Mouse (Mus musculus) heart, embryonic 16.5 days (tissue): ENCODE results near the gene Gm12169. TPM values are rescaled to one million over a fixed set of nuclear protein-coding genes. Genes with fewer than 3 reads are reported as not detected.

ENCODE experiments used
- ATAC-seq: fragments of 200-750 bp; cut with Nextera tagmentation; replicated peaks from 2 replicates; pipeline ENCODE4 v1.8.0; 2017; ENCODE audit warnings: moderate number of reproducible peaks; ENCODE audit not compliant: insufficient read depth, low FRiP score; ENCODE audit errors: extremely low read depth
- H3K27ac ChIP-seq: fragments of 300-500 bp; sonication (generic); 2 replicates; pipeline ENCODE4 v1.5.1; 2014; ENCODE audit warnings: mild to moderate bottlenecking, low read length, control low read depth, moderate library complexity
- H3K27me3 ChIP-seq: fragments of 300-500 bp; sonication (generic); 2 replicates; pipeline ENCODE4 v1.6.1; 2014; ENCODE audit warnings: low read length, mixed read lengths; ENCODE audit not compliant: control insufficient read depth, insufficient read depth
- H3K36me3 ChIP-seq: fragments of 300-500 bp; sonication (generic); 2 replicates; pipeline ENCODE4 v1.6.1; 2014; ENCODE audit not compliant: control insufficient read depth, insufficient read depth
- H3K4me1 ChIP-seq: fragments of 300-500 bp; sonication (generic); 2 replicates; pipeline ENCODE4 v1.6.1; 2014; ENCODE audit warnings: low read length, mixed read lengths; ENCODE audit not compliant: control insufficient read depth, insufficient read depth
- H3K4me2 ChIP-seq: fragments of 300-500 bp; sonication (generic); 2 replicates; pipeline ENCODE4 v1.6.1; 2014; ENCODE audit warnings: low read depth, mild to moderate bottlenecking, control low read depth, low read length
- H3K4me3 ChIP-seq: fragments of 300-500 bp; sonication (generic); 2 replicates; pipeline ENCODE4 v1.5.1; 2014; ENCODE audit warnings: mild to moderate bottlenecking, control low read depth, low read length
- H3K9ac ChIP-seq: fragments of 300-500 bp; sonication (generic); 2 replicates; pipeline ENCODE4 v1.6.1; 2014; ENCODE audit warnings: low read length, control low read depth
- H3K9me3 ChIP-seq: fragments of 300-500 bp; sonication (generic); replicated peaks from 2 replicates; pipeline ENCODE4 v1.6.1; 2016; ENCODE audit warnings: low read length; ENCODE audit not compliant: control insufficient read depth
- WGBS: fragments of 180-500 bp; shearing (Covaris S2); extraction: QIAGEN DNeasy Blood & Tissue Kit; methylation state at CpG from one replicate; pipeline ENCODE4 v1.1.7; 2014; 5-methylcytosine and 5-hydroxymethylcytosine counted together
- polyA plus RNA-seq: library from polyadenylated mRNA; unstranded; fragments of >200 nt; fragmentation: Nextera tagmentation; extraction: Ambion mirVana; gene quantifications from 2 replicates; pipeline ENCODE4 v1.2.1, GENCODE M21; 2015

Gm12169 gene
- polyA plus RNA-seq, 1 experiment from 2014 or later, result not detected

- Histone ChIP-seq H3K4me2 (no peak overlapping the region), H3K4me1 (no peaks in the 10 kb centered on the region), H3K9ac (no peak overlapping the region), H3K36me3 (no peaks in the 10 kb centered on the region), H3K9me3 (no peaks in the 10 kb centered on the region), H3K27ac (no peak overlapping the region), H3K4me3 (no peak overlapping the region), H3K27me3 (no peaks in the 10 kb centered on the region)
- ATAC-seq, result no peak
- 79% methylated on average over 4 of the region's 4 CpGs for WGBS
Measured at GRCm38 (mm10) chr11:46530149-46530548, 6.1 kb downstream of the Gm12169 start.

- no peaks in the 10 kb centered on the region for H3K4me1 ChIP-seq
- WGBS, result 69% methylated on average over 4 of the region's 4 CpGs
- H3K4me2 ChIP-seq, result no peak overlapping the region
- H3K27me3 ChIP-seq, result no peaks in the 10 kb centered on the region
- H3K4me3 ChIP-seq, result no peak overlapping the region
- no peak for ATAC-seq
- no peak overlapping the region for H3K9ac ChIP-seq
- H3K27ac ChIP-seq, result no peak overlapping the region
- no peaks in the 10 kb centered on the region for H3K9me3 ChIP-seq
- H3K36me3 ChIP-seq, result no peaks in the 10 kb centered on the region
Measured at GRCm38 (mm10) chr11:46536978-46537377, 13.0 kb downstream of the Gm12169 start.

- no peak for ATAC-seq
- no peaks in the 10 kb centered on the region for H3K4me1 ChIP-seq
- H3K36me3 ChIP-seq, result no peaks in the 10 kb centered on the region
- H3K4me2 ChIP-seq, result no peak overlapping the region
- no peak overlapping the region for H3K9ac ChIP-seq
- H3K27ac ChIP-seq, result no peak overlapping the region
- no peaks in the 10 kb centered on the region for H3K27me3 ChIP-seq
- no peak overlapping the region for H3K4me3 ChIP-seq
- 70% methylated on average over 2 of the region's 2 CpGs for WGBS
- no peaks in the 10 kb centered on the region for H3K9me3 ChIP-seq
Measured at GRCm38 (mm10) chr11:46543530-46543929, 19.5 kb downstream of the Gm12169 start.

GRCm38 (mm10) chr11:46549721-46550120 lies 25.7 kb downstream of the Gm12169 start:
- H3K4me1 ChIP-seq, result no peaks in the 10 kb centered on the region

GRCm38 (mm10) chr11:46552741-46553140 lies 28.7 kb downstream of the Gm12169 start:
- Histone ChIP-seq H3K4me1 (no peaks in the 10 kb centered on the region), H3K27me3 (no peaks in the 10 kb centered on the region), H3K9me3 (no peaks in the 10 kb centered on the region), H3K36me3 (no peaks in the 10 kb centered on the region), H3K9ac (no peak overlapping the region), H3K27ac (no peak overlapping the region), H3K4me3 (no peak overlapping the region), H3K4me2 (no peak overlapping the region)
- ATAC-seq, result no peak
- WGBS, result 88% methylated on average over 3 of the region's 3 CpGs

More at GRCm38 (mm10) chr11:46549721-46550120, 25.7 kb downstream of the Gm12169 start:
- no peak for ATAC-seq
- no peak overlapping the region for H3K27ac ChIP-seq
- H3K4me3 ChIP-seq, result no peak overlapping the region
- H3K4me2 ChIP-seq, result no peak overlapping the region
- H3K27me3 ChIP-seq, result no peaks in the 10 kb centered on the region
- no peaks in the 10 kb centered on the region for H3K9me3 ChIP-seq
- no peak overlapping the region for H3K9ac ChIP-seq
- WGBS, result 76% methylated on average over 4 of the region's 4 CpGs
- H3K36me3 ChIP-seq, result no peaks in the 10 kb centered on the region

- Histone ChIP-seq H3K36me3 (no peaks in the 10 kb centered on the region), H3K9me3 (no peaks in the 10 kb centered on the region), H3K27ac (no peak overlapping the region), H3K9ac (no peak overlapping the region), H3K4me1 (no peaks in the 10 kb centered on the region), H3K27me3 (no peaks in the 10 kb centered on the region), H3K4me2 (no peak overlapping the region), H3K4me3 (no peak overlapping the region)
- 79% methylated on average over 4 of the region's 4 CpGs for WGBS
- no peak for ATAC-seq
Measured at GRCm38 (mm10) chr11:46561096-46561495, 37.1 kb downstream of the Gm12169 start.

- no peak overlapping the region for H3K4me3 ChIP-seq
- no peak overlapping the region for H3K27ac ChIP-seq
- no peaks in the 10 kb centered on the region for H3K4me1 ChIP-seq
- H3K36me3 ChIP-seq, result no peaks in the 10 kb centered on the region
- no peak overlapping the region for H3K9ac ChIP-seq
- no peaks in the 10 kb centered on the region for H3K9me3 ChIP-seq
- no peak overlapping the region for H3K4me2 ChIP-seq
- no peaks in the 10 kb centered on the region for H3K27me3 ChIP-seq
- WGBS, result 33% methylated on average over 1 of the region's 1 CpGs
- no peak for ATAC-seq
Measured at GRCm38 (mm10) chr11:46564671-46565070, 40.7 kb downstream of the Gm12169 start.

GRCm38 (mm10) chr11:46565967-46566366 lies 42.0 kb downstream of the Gm12169 start:
- no peak for ATAC-seq
- no peaks in the 10 kb centered on the region for H3K36me3 ChIP-seq
- WGBS, result 89% methylated on average over 2 of the region's 2 CpGs
- no peaks in the 10 kb centered on the region for H3K9me3 ChIP-seq
- no peak overlapping the region for H3K9ac ChIP-seq
- no peaks in the 10 kb centered on the region for H3K27me3 ChIP-seq
- H3K27ac ChIP-seq, result no peak overlapping the region
- H3K4me2 ChIP-seq, result no peak overlapping the region
- H3K4me3 ChIP-seq, result no peak overlapping the region
- no peaks in the 10 kb centered on the region for H3K4me1 ChIP-seq

GRCm38 (mm10) chr11:46569107-46569506 lies 45.1 kb downstream of the Gm12169 start:
- no peak for ATAC-seq
- WGBS, result 86% methylated on average over 1 of the region's 1 CpGs
- H3K9me3 ChIP-seq, result no peaks in the 10 kb centered on the region

More at GRCm38 (mm10) chr11:46569107-46569506, 45.1 kb downstream of the Gm12169 start:
- no peak overlapping the region for H3K9ac ChIP-seq
- H3K4me3 ChIP-seq, result no peak overlapping the region
- peaks cover 3% of the 10 kb centered on the region; the same call in 1 of the 2 replicates for H3K4me1 ChIP-seq
- H3K27ac ChIP-seq, result no peak overlapping the region
- no peaks in the 10 kb centered on the region for H3K36me3 ChIP-seq
- no peak overlapping the region for H3K4me2 ChIP-seq
- no peaks in the 10 kb centered on the region for H3K27me3 ChIP-seq
